Mouse (Mus musculus): ENCODE measurements at regions not wholly inside any gene's neighbourhood (a gene's known extent, or its start where the extent isn't known, plus 50 kb on each side); places are given as distances from the start of the nearest gene placed in this dataset.

DNA sequence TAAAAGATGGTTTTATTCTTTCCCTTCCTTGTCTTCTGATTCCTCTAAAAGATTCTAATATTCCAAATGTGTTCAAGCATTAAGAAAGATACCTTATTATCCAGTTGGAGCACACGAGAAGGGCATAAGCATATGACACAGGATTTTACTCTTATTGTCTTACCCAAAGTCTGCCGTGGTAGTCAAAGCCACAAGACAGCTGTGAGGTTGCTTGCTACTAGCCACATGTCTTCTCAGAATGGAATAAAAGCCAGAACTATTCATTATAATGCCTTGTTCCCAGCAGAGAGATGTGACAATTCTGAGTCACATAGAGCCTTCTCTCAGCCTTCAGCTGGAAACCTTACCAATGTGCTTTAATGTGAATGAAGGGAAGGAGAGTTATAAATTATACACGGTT, 71.5 kb downstream of the Pdha2 start:
- CTCF ChIA-PET: no interaction called here
- POLR2A ChIA-PET: no interaction called here

DNA sequence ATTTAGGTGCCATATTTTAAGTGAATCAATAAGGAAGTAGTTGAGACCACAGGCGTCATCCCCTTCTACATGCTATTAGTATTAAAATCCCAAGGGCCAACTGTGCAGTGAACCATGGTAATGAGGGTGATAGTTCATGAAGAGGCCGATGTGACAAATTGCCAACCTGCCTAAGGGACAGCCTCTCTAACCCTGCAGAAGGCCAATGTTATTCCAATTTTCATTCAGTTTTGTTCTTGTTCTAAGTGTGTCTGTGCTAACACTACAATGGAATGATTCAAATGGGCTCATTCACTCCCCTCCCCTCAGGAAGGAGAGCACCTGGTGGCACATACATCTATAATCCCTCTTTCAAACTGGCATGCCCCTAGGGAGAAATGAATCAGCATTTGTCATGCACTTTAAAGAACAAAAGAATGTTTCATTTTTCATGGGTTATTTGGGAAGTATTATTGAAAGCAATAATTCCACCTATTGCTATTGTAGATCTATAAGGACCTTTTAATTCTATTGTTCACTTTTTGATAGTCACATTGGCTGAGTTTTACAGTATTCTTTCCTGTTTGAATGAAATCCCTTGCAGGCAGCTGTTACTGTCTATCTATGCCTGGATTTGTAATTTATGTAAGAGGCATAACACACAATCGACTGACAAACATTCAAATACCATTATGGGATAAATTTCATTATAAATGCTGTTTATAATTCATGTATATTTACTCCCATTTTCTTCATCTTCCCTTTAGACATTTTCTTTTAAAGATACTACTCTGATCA, 99.6 kb downstream of the Pdha2 start:
- POLR2A ChIA-PET: no interaction called here
- CTCF ChIA-PET: no interaction called here

DNA sequence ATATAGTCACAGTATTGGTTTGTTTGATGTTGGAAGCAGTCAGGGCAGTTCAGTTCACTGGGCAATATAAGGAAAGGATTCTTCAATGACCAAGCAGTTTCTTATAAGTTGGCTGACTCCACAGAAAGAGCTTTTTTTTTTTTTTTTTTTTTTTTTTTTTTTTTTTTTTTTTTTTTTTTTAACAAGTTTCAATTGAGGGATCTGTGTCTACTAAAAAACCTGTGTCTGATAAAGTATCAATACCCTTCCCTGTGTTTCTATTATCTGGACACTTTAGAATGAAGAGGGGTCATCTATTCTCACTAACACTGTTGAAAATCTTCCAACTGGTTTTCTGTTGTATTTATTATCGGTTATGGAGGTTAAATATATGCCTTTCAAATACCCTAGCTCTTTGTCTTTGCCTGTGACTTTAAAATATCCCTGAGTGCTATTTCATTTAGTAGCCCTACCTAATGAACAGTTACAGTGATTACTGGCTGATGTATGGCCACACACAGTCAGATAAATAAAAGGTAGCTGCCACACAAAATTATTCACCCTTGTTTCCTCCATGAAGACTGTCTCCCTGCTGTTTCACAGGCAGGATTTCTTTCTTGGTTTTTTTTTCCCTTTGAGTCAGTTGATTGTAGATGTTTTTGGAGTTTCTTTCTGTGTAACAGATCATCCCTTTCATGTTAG, 100.3 kb downstream of the Pdha2 start:
- ChIA-PET POLR2A (no interaction called here), CTCF (interaction anchor here in 1 of 4 experiments (0.6 kb wide), 1 partner anchor 850 kb away, joined by 4 read pairs; no protein-coding TSS in a partner anchor)
